Mouse (Mus musculus) brain, embryonic 14.5 days (tissue): ENCODE results near the gene Nfam1. TPM values are rescaled to one million over a fixed set of nuclear protein-coding genes. Genes with fewer than 3 reads are reported as not detected.

ENCODE experiments used
- DNase-seq: peaks from one replicate; pipeline ENCODE4 v3.0.0-alpha.2; 2011; ENCODE audit warnings: low read depth
- CTCF ChIP-seq: fragments of 200-500 bp; IDR thresholded peaks from 2 replicates; pipeline ENCODE4 v1.5.1; 2012; ENCODE audit warnings: inconsistent platforms, mild to moderate bottlenecking, moderate library complexity, borderline replicate concordance; ENCODE audit not compliant: insufficient read depth, insufficient read length; ENCODE audit errors: extremely low read depth
- POLR2A ChIP-seq: fragments of 200-500 bp; IDR thresholded peaks from 2 replicates; pipeline ENCODE4 v1.6.1; 2012; ENCODE audit warnings: mild to moderate bottlenecking, inconsistent platforms, borderline replicate concordance; ENCODE audit not compliant: poor library complexity, insufficient read depth, insufficient read length, severe bottlenecking; ENCODE audit errors: extremely low read depth
- polyA plus RNA-seq: library from polyadenylated mRNA; depleted of rRNA; stranded (reverse); fragments of >200 nt; gene quantifications from 2 replicates; pipeline ENCODE4 v1.2.3, GENCODE M21; 2012; rRNA removed

Gene Nfam1
- polyA plus RNA-seq, 1 experiment, result 2.1 TPM

GRCm38 (mm10) chr15:82947431-82947830 is 85.7 kb downstream of the Nfam1 start:
- DNase-seq, result peak; percentile 51
- no peak for TF ChIP-seq POLR2A
- TF ChIP-seq CTCF, result no peak

GRCm38 (mm10) chr15:82944479-82945195 is 88.5 kb downstream of the Nfam1 start:
- no peak for DNase-seq
- no peak for TF ChIP-seq POLR2A
- no peak for TF ChIP-seq CTCF

Other genes starting within 250 kb of the Nfam1 start
- 0.12 and 0.16 TPM in 2 replicates for gene Cyp2d26, start 239.0 kb downstream of the Nfam1 start, polyA plus RNA-seq
- 34.0 and 46.8 TPM in 2 replicates for gene Tcf20, start 45.4 kb downstream of the Nfam1 start, polyA plus RNA-seq
- 7.6 and 15.0 TPM in 2 replicates for gene Serhl, start 56.2 kb upstream of the Nfam1 start, polyA plus RNA-seq
- gene Rrp7a, start 89.5 kb upstream of the Nfam1 start, polyA plus RNA-seq, result 106 and 111 TPM in 2 replicates
- gene Poldip3, start 116.1 kb upstream of the Nfam1 start, polyA plus RNA-seq, result 92.9 and 101 TPM in 2 replicates
- 49.4 and 85.4 TPM in 2 replicates for gene Cyb5r3, start 139.3 kb upstream of the Nfam1 start, polyA plus RNA-seq
- gene A4galt, start 218.5 kb upstream of the Nfam1 start, polyA plus RNA-seq, result 1.8 and 4.2 TPM in 2 replicates